Mouse (Mus musculus) thymus, postnatal 14 days (tissue): ENCODE measurements around the gene Tcaf3.

Source experiments
- DNase-seq: peaks from one replicate; pipeline ENCODE4 v3.0.0; 2021

Tcaf3 gene

GRCm38 (mm10) chr6:42597592-42597991, at the start of gene Tcaf3:
Gene Tcaf3 (minus strand): TSS chr6:42597692.
- DNase-seq = no peak

- DNase-seq = peak; percentile 25
Measured at GRCm38 (mm10) chr6:42644912-42645549, 47.5 kb upstream of the Tcaf3 start, which contains the start of gene Tcaf2. Gene Tcaf2 (minus strand): TSS chr6:42645254.

GRCm38 (mm10) chr6:42634393-42634792, 36.9 kb upstream of the Tcaf3 start:
- no peak for DNase-seq

GRCm38 (mm10) chr6:42631395-42631794, 33.9 kb upstream of the Tcaf3 start:
- DNase-seq = no peak

- no peak for DNase-seq
Measured at GRCm38 (mm10) chr6:42616904-42617303, 19.4 kb upstream of the Tcaf3 start.

GRCm38 (mm10) chr6:42612218-42612617, 14.7 kb upstream of the Tcaf3 start:
- DNase-seq = no peak

- DNase-seq = no peak
Measured at GRCm38 (mm10) chr6:42610954-42611522, 13.5 kb upstream of the Tcaf3 start.

- no peak for DNase-seq
Measured at GRCm38 (mm10) chr6:42593138-42593882, 4.2 kb downstream of the Tcaf3 start.

- DNase-seq = no peak
Measured at GRCm38 (mm10) chr6:42586569-42586968, 10.9 kb downstream of the Tcaf3 start.

- peak; percentile 57 for DNase-seq
Measured at GRCm38 (mm10) chr6:42583488-42583872, 14.0 kb downstream of the Tcaf3 start.

GRCm38 (mm10) chr6:42582741-42583487, 14.6 kb downstream of the Tcaf3 start:
- no peak for DNase-seq

- no peak for DNase-seq
Measured at GRCm38 (mm10) chr6:42578678-42579077, 18.8 kb downstream of the Tcaf3 start.

- DNase-seq = no peak
Measured at GRCm38 (mm10) chr6:42577433-42577832, 20.1 kb downstream of the Tcaf3 start.

GRCm38 (mm10) chr6:42568205-42568604, 29.3 kb downstream of the Tcaf3 start:
- no peak for DNase-seq

GRCm38 (mm10) chr6:42566076-42566598, 31.4 kb downstream of the Tcaf3 start:
- no peak for DNase-seq

- no peak for DNase-seq
Measured at GRCm38 (mm10) chr6:42562280-42562679, 35.2 kb downstream of the Tcaf3 start.

GRCm38 (mm10) chr6:42560885-42561284, 36.6 kb downstream of the Tcaf3 start:
- no peak for DNase-seq

- DNase-seq = no peak
Measured at GRCm38 (mm10) chr6:42558641-42559040, 38.9 kb downstream of the Tcaf3 start.

GRCm38 (mm10) chr6:42547461-42547860, 50.0 kb downstream of the Tcaf3 start, which contains the start of gene Olfr455:
Gene Olfr455 (minus strand): TSS chr6:42547587.
- no peak for DNase-seq

- DNase-seq = no peak
Measured at GRCm38 (mm10) chr6:42546180-42546579, 51.3 kb downstream of the Tcaf3 start.

GRCm38 (mm10) chr6:42545451-42545885, 52.0 kb downstream of the Tcaf3 start:
- DNase-seq = no peak

GRCm38 (mm10) chr6:42544846-42545245, 52.6 kb downstream of the Tcaf3 start:
- DNase-seq = no peak
